Mouse (Mus musculus) brown adipose tissue, adult 24 weeks (tissue): ENCODE results near the gene Rhobtb1. TPM values are rescaled to one million over a fixed set of nuclear protein-coding genes. Genes with fewer than 3 reads are reported as not detected.
A peak's percentile ranks its signal among the peaks of the same experiment; 100 is the strongest.

ENCODE experiments used
- H3K27ac ChIP-seq: fragments of 200-500 bp; replicated peaks from 2 replicates; pipeline ENCODE4 v1.5.1; 2012; ENCODE audit warnings: low read depth, mild to moderate bottlenecking, low read length
- H3K4me1 ChIP-seq: fragments of 200-500 bp; 2 replicates; pipeline ENCODE4 v1.6.1; 2012; ENCODE audit warnings: low read length, mixed read lengths; ENCODE audit not compliant: control insufficient read depth, insufficient read depth, insufficient read length
- H3K4me3 ChIP-seq: fragments of 200-500 bp; 2 replicates; pipeline ENCODE4 v1.5.1; 2012; ENCODE audit warnings: low read depth, mild to moderate bottlenecking, low read length, moderate library complexity; ENCODE audit not compliant: insufficient read depth
- polyA plus RNA-seq: library from polyadenylated mRNA; stranded (reverse); fragments of >200 nt; gene quantifications from 2 replicates; pipeline ENCODE4 v1.2.4, GENCODE M21; 2012; ENCODE audit not compliant: missing spikeins, insufficient read depth, insufficient read length

Gene Rhobtb1
- polyA plus RNA-seq, 1 experiment, result 4.8 TPM

- no peak overlapping the region for H3K4me3 ChIP-seq
- no peaks in the 10 kb centered on the region for H3K4me1 ChIP-seq
- no peak overlapping the region for H3K27ac ChIP-seq
Measured at GRCm38 (mm10) chr10:69152971-69153370, 1.7 kb downstream of the Rhobtb1 start.

GRCm38 (mm10) chr10:69155428-69156175 lies 4.4 kb downstream of the Rhobtb1 start:
- Histone ChIP-seq H3K27ac (no peak overlapping the region), H3K4me1 (no peaks in the 10 kb centered on the region), H3K4me3 (no peak overlapping the region)

- H3K27ac ChIP-seq, result no peak overlapping the region
- H3K4me1 ChIP-seq, result no peaks in the 10 kb centered on the region
- H3K4me3 ChIP-seq, result no peak overlapping the region
Measured at GRCm38 (mm10) chr10:69156462-69156861, 5.2 kb downstream of the Rhobtb1 start.

- Histone ChIP-seq H3K4me1 (no peaks in the 10 kb centered on the region), H3K4me3 (no peak overlapping the region), H3K27ac (no peak overlapping the region)
Measured at GRCm38 (mm10) chr10:69157471-69157870, 6.2 kb downstream of the Rhobtb1 start.

GRCm38 (mm10) chr10:69160877-69161276 lies 9.6 kb downstream of the Rhobtb1 start:
- Histone ChIP-seq H3K4me1 (no peaks in the 10 kb centered on the region), H3K4me3 (no peak overlapping the region), H3K27ac (no peak overlapping the region)

GRCm38 (mm10) chr10:69161503-69161902 lies 10.3 kb downstream of the Rhobtb1 start:
- H3K27ac ChIP-seq, result no peak overlapping the region
- no peak overlapping the region for H3K4me3 ChIP-seq
- no peaks in the 10 kb centered on the region for H3K4me1 ChIP-seq

- Histone ChIP-seq H3K4me3 (no peak overlapping the region), H3K4me1 (no peaks in the 10 kb centered on the region), H3K27ac (no peak overlapping the region)
Measured at GRCm38 (mm10) chr10:69162577-69162976, 11.3 kb downstream of the Rhobtb1 start.

GRCm38 (mm10) chr10:69163216-69163615 lies 12.0 kb downstream of the Rhobtb1 start:
- no peak overlapping the region for H3K27ac ChIP-seq
- no peak overlapping the region for H3K4me3 ChIP-seq
- H3K4me1 ChIP-seq, result no peaks in the 10 kb centered on the region

- Histone ChIP-seq H3K27ac (no peak overlapping the region), H3K4me1 (no peaks in the 10 kb centered on the region), H3K4me3 (no peak overlapping the region)
Measured at GRCm38 (mm10) chr10:69165125-69165524, 13.9 kb downstream of the Rhobtb1 start.

- H3K27ac ChIP-seq, result no peak overlapping the region
- H3K4me1 ChIP-seq, result no peaks in the 10 kb centered on the region
- no peak overlapping the region for H3K4me3 ChIP-seq
Measured at GRCm38 (mm10) chr10:69165847-69166246, 14.6 kb downstream of the Rhobtb1 start.

GRCm38 (mm10) chr10:69166514-69166913 lies 15.3 kb downstream of the Rhobtb1 start:
- no peaks in the 10 kb centered on the region for H3K4me1 ChIP-seq
- H3K27ac ChIP-seq, result no peak overlapping the region

GRCm38 (mm10) chr10:69172412-69172811 lies 21.2 kb downstream of the Rhobtb1 start:
- no peaks in the 10 kb centered on the region for H3K4me1 ChIP-seq
- H3K27ac ChIP-seq, result no peak overlapping the region
- H3K4me3 ChIP-seq, result no peak overlapping the region

More at GRCm38 (mm10) chr10:69166514-69166913, 15.3 kb downstream of the Rhobtb1 start:
- H3K4me3 ChIP-seq, result no peak overlapping the region

GRCm38 (mm10) chr10:69176116-69176515 lies 24.9 kb downstream of the Rhobtb1 start:
- H3K4me3 ChIP-seq, result no peak overlapping the region
- H3K4me1 ChIP-seq, result no peaks in the 10 kb centered on the region
- H3K27ac ChIP-seq, result no peak overlapping the region

- Histone ChIP-seq H3K4me1 (no peaks in the 10 kb centered on the region), H3K27ac (no peak overlapping the region), H3K4me3 (no peak overlapping the region)
Measured at GRCm38 (mm10) chr10:69179341-69179740, 28.1 kb downstream of the Rhobtb1 start.

- H3K4me3 ChIP-seq, result no peak overlapping the region
- no peaks in the 10 kb centered on the region for H3K4me1 ChIP-seq
- no peak overlapping the region for H3K27ac ChIP-seq
Measured at GRCm38 (mm10) chr10:69180997-69181396, 29.8 kb downstream of the Rhobtb1 start.

- Histone ChIP-seq H3K4me3 (no peak overlapping the region), H3K27ac (0 out of 2 replicates have a peak overlapping the region, but pooled peaks have one; percentile 24)
Measured at GRCm38 (mm10) chr10:69184903-69185302, 33.7 kb downstream of the Rhobtb1 start.

More at GRCm38 (mm10) chr10:69184903-69185302, 33.7 kb downstream of the Rhobtb1 start:
- H3K4me1 ChIP-seq, result no peaks in the 10 kb centered on the region
